Mouse (Mus musculus) WW6 (cell line): Measurements from ENCODE around the gene Nomo1.
A peak's percentile ranks its signal among the peaks of the same experiment; 100 is the strongest.

Source experiments
- DNase-seq: peaks from one replicate; pipeline ENCODE4 v3.0.0-alpha.2; 2013; ENCODE audit warnings: low read depth, low spot score

Nomo1 gene

DNA sequence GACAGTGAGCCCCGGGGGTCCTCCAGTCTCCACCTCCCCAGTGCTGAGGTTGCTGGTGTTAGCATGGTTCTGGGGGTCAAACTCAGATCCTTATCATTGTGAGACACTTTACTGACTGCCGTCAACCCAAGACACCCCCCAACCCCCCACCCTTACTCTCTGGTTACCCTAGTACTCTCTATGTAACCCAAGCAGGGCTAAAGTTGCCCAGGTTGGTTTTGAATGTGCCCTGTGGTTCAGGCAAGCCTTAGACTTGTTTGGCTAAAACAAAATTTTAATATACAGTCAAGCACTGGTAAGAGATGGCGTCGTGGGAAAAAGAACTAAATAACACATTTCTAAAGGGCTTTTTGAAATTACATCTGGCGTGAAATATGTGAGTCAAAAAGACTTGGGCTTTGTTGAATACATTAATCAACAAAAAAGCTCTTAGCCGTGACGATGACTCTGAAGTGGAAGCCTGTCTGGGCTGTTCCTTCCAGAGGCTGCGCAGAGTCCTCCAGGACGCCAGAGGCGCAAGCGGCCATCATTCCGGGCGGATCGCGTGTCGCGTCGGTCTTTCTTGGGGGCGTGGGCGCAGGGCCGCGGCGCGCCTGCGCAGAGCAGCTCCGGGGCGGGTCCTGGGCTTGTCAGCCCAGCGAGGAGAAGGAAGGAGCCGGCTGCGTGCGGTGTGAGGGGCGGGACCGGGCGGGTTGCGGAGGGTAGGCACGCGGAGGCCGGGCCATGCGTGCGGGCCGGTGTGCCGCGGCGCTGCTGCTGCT is at the start of gene Nomo1:
Nomo1 (plus strand) TSS at position 590 of the 761 bp plus-strand sequence.
- peak; percentile 92 for DNase-seq

DNA sequence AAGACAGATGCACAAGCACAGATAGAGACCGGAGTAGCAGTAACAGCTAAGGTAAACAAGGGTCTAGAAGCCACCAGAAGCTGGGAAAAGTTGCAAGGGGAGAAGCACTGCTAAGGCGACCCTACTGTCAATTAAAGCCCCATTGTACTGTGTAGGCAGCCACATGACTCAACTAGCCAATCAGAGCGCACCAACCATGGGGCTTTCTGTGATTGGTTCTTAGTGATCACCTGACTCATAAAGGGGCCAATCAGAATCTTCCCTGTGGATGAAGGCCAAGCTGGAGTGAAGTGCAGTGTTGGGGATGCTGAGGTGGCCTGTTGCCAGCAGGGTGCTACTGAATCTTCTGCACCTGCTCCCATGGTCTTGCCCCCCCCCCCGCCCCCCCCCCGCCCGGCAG is 46.6 kb upstream of the Nomo1 start:
- DNase-seq: peak; percentile 22

DNA sequence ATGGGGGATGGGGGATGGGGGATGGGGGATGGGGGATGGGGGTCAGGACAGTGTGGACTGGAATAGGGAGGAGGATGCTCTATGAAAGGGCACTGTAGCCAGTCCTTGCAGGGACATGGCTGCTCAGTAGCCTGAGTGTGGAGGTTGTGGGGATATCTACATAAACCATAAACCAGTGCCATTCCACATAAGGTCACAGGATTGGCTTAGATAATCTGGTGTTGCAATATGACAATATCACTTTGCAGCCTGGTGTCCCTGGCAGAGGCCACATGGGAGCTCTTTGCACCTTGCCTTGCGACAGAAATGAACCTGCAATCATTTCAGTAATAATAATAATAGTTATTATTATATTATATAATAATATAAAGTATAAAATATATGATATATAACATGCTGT is 45.2 kb upstream of the Nomo1 start:
- no peak for DNase-seq

DNA sequence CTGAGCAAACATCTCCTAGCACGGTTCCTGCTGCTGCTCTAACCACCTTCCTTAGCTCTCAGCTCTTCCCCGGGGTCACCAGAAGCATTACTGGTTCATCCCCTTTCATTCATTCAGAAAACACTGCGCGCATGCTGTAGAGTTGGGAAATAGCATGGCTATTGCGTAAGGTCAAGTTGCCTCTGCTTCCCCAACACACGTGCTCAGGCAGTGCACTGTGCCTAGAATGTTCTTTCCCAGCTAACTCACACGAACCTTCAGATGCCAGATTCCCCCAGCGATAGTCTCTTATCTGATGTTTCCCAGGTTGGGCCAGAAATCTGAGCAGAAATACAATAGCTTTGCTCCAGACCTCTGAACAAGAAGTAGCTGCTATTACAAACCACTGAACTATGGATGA is 41.0 kb upstream of the Nomo1 start:
- DNase-seq: no peak

DNA sequence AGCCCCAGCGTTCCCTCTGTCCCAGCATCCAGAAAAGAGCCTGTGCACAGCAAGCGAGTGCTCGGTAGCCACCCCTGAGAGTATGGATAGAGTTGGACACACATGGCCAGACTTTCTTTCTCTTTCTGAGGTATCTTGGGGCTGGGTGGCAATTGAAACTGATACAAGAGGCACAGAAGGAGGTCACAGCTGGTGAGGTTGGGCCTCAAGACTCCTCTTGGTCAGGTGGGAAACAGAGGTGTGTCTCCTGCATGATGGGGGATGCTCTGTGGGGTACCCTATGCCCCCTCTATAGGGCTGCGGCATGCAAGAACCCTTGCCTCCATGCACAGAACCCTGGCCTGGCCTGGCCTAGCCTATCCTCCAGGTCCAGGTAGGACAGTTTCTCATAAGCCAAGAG is 32.9 kb upstream of the Nomo1 start:
- DNase-seq: no peak

DNA sequence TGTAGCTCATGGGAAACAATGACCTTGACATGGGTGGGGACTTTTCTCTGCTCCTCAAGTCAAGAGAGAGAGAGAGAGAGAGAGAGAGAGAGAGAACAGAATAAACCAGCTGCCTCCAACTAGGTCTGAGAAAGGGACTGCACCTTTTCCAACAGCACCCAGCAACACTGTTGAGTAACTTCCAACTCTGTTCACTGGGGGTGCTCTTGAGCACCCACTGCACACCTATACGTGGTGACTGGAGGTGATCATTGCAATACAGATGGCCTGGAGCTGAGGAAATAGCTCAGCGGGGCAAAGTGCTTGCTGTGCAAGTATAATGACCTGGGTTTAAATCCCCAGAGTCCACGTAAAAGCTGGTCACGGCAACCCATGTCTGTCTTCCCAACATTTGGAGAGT is 30.8 kb upstream of the Nomo1 start:
- no peak for DNase-seq

DNA sequence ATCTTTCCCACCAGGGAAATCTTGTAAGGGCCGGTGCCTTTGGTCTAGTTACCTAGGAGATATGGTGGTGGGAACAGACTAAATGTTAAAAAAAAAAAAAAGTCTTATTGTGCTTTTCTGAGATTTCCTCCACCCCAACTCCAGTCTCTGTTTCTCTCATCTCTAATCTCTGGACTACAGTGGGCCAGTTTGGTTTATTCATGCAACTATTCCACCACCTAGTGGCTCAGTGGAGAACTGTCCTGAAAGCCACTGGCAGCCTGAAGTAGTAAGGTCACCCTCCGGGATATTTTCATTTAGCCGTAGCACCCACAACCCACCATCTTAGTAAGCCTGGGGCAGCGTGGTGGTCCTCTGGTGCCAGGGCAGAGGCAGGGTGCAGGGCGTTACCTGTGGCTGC is 23.9 kb upstream of the Nomo1 start:
- no peak for DNase-seq

DNA sequence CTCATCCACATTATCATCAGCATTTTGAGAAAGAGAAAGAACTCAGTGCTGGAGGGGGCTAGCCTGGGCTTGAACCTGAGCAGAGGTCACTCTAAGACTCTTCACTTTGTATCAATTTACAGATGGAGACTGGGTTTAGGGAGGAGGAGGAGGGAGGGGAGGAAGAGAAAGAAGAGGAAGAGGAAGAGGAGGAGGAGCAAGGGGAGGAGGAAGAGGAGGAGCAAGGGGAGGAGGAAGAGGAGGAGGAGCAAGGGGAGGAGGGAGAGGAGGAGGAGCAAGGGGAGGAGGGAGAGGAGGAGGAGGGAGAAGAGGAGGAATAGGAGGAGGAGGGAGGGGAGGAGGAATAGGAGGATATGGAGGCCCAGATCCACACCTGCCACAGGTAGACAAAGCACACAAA is 21.4 kb upstream of the Nomo1 start:
- DNase-seq: no peak

DNA sequence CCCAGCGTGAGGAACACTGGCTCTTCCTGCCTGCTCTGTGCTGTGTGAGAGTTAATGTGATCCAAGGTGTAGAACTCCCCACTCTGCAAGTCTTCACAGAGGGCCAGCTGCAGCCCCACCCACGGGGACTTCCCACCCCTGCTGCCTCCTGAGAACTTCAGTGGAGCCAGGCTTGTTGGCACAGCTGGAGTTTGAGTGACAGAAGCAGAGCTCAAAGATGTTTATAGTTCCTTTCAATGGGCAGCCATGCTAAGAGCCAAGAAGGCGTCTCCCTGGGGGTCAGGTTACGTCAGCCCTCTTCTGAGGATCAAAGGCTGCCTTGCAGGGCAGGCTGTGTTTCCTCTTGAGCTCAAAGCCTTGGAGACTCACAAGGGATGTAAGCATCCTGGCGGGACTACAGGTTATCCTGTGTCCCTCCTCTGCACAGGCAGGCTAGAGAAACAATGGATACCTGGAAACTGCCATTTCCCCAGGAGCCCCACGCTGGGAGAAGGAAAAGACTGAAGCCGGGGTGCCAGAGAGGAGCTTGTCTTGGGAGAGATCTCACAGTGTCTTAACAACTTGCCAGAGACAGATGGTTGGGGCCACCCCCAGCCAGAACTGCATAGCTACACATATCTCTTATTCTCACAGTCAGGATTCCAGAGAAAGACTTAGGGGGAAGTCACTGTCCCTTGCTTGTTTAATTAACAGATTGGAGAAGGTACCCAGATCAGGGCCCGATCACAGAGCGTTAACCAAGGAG is 20.1 kb upstream of the Nomo1 start:
- peak; percentile 46 for DNase-seq

DNA sequence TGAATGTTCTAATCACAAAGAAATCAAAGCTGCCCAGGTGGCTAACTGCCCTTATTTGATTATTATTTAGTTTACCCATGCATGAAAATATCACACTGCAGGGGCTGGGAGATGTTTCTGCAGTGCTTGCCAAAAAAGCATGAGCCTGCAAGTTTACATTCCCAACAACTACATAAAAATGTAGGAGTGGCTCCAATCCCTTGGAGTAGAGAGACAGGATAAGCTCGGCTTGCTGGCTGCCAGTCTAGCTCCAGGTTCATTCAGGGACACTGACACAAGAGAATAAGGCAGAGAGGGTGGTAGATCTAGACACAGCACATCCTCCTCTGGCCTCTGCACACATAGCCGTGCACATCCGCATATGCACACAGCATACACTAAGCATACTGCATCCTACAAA is 13.9 kb upstream of the Nomo1 start:
- DNase-seq: no peak

DNA sequence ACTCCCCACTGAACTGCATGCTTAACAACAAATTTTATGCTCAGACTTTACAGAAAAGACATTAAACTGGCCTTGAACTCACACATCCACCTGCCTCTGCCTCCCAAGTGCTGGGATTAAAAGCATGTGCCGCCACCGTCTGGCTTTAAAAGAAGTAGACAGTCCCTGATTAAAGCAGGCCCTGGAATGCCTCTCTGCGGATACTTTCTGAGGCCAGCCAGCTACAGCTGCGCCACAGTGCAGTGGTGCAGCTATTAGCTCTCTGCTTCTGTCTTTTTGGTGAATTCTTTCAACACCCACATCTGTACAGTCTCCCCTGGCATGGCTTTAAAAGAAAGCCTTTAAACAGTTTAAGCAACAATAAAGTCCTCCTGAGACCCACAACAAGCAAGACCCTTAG is 11.5 kb upstream of the Nomo1 start:
- DNase-seq: no peak

DNA sequence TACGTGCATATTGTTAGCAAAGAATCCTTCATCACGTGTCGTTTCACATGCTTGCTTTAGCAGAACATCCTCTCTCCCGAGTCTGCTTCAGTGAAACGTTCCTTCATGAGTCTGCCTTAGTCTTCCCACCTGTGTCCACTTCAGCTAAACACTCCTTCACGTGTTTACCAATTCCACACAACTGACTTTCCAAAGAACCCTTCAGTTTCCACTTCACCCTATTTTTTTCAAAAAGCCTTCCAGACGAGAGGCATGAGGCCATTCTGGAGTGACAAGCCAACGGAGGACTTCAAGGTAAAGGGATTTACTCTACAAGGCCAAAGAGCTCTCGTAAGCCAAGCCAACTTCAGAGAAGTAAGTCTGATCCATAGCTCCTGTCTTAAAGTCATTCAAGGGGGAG is 8.1 kb upstream of the Nomo1 start:
- no peak for DNase-seq

DNA sequence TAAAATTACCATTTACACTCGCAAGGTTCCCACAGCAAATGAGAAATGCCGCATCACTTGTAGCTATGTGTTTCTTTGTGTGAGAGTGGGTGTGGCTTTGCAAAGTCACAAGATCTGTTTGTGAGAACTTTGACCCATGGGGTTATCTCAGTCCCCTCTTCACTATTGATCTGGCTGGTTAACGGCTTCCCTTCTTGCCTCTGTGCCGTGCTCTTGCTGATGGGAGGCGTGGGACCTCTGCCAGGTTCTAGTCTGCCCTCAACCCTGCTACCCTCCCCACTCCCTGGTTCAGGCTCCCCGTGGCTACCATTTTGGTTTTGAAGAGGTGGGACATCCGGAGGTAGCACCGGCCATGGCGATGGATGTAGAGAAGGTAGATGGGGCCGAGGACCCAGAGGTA is 4.8 kb upstream of the Nomo1 start:
- DNase-seq: no peak

DNA sequence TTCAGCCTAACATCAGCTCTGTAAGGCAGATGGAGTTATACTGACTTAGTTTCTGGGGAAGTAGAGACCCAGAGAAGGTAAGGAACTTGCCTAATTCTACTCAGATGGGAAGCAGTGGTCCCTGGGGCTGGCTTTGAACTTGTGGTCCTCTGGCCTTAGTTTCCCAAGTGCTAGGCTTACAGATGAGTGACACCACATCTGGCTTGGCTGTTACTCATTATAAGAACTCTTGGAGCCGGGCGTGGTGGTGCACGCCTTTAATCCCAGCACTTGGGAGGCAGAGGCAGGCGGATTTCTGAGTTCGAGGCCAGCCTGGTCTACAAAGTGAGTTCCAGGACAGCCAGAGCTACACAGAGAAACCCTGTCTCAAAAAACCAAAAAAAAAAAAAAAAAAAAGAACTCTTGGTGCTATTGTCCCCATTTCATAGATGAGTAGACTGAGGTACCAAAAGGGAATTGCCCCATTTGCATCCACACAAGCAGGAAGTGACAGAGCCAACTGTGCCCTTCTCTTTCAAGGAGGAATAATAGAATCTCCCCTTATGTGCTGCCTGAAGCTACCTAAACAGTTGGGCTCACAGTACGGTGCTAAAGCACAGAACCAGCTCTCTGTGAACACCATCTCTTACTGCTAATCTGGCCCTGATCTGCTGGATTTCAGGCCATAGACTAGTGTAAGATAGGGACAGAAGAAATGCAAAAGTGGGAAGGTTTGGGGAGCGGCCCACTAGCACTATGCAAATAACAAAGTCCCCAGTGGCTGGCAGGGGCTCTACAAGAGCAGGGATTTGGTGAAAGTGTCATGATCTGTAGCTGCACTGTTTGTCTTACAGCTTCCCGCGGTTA is 4.0 kb upstream of the Nomo1 start:
- DNase-seq: no peak

DNA sequence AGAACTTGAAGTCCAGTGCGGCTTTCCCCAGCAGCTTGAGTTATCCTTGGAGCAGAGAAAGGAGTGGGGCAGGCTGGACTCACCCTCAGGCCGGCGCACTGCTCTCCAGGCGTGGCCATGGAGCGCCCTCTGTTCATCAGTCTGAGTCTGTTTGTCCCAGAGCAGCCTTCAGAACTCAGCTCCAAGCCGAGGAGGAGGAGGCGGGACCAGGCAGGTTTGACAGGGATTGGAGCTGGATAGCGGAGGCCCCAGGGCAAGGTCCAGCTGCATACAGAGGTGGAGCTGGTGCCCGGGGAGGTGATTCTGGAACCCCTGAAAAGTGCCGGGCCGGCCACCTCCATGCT is 3.4 kb upstream of the Nomo1 start, which contains the start of gene Abcc6:
Abcc6 (minus strand) TSS at position 158 of the 344 bp plus-strand sequence.
- DNase-seq: no peak

DNA sequence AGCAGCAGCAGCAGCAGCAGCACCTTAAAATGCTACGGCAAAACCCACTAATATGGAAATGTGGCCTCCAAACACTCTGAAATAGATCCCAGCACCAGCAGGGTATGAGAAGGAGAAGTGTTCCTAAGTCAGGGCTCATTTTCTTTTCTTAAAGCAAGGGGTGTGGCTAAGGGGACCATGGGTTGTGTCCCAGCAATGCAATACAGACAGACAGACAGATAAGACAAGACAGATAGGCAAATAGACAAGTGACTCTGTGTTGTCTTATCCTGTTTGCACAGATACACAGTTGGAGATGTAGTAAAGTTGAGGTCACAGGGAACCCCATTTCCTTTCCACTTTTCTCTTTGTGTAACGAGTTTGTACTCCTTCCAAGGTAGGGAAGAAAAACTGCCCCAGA is 2.4 kb upstream of the Nomo1 start:
- no peak for DNase-seq

DNA sequence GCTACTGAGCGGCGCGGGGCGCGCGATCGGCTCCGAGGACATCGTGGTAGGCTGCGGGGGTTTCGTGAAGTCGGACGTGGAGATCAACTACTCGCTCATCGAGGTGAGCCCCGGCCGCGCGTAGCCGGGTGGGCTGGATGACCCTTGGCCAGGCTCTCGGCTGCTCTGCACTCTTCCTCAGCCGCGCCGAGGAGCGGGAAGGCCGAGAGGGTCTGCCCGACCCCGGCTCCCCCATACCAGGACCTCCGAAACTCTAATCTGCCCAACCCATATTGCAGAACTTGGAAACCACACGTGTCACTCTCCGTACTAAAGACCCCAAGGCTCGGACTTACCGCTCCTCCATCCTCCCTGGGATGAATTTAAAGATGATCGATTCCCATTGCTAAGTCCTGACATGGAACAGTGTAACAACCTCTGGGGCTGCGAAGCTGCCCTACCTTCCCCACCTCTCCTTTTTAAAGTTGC is 406 bp downstream of the Nomo1 start:
- DNase-seq: no peak

DNA sequence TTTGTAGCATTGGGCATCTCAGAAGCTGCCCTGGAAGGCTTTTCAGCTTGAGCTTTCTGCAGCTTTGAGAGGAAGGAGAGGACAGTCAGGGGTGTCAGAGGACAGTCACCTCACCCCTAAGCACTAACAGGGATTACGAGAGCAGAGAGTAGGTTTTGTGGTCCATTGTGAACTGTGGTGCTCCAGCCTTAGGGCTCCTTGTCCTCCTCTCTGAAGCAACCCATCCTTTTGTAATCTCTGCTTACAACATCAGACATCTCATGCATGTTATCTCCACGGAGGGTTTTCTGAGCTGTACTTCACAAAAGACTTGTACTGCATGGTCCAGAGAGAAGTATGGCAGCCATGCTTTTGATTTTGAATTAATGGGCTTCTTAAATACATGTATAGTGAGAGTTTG is 1.5 kb downstream of the Nomo1 start:
- no peak for DNase-seq

DNA sequence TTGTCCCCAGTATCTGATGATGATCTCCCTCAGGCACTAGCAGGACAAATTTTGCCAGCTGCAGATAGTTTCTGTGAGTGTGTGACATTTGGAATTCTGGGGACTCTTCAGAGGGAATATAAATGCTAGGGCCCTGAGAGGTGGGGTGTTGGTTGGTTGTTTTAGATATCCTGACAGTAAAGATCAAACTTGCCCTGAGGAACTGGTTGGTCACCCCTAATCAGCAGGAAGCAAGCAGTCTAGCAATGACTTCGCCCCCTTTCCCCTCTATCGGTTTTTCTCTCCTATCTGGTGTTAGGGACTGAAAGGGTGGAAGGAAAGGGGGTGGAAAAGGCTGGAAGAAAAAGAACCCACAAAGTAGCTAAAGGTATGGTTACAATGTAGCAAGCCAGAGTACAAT is 2.0 kb downstream of the Nomo1 start:
- no peak for DNase-seq

DNA sequence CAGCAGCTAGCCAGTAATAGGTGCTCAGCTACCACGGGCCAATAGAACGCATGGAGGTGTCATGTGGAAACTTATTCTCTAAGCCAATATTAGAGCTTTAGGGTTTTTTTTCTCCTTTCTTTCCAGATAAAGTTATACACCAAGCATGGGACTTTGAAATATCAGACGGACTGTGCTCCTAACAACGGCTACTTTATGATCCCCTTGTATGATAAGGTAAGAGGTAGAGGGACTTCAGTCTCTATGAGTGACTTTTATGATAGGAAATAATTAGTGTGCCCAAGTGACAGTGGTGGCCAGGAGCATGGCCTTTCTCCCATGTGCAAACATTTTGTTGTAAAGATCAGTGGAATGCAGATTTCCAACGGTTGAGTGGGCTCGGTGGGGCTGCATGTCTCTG is 3.9 kb downstream of the Nomo1 start:
- DNase-seq: no peak

DNA sequence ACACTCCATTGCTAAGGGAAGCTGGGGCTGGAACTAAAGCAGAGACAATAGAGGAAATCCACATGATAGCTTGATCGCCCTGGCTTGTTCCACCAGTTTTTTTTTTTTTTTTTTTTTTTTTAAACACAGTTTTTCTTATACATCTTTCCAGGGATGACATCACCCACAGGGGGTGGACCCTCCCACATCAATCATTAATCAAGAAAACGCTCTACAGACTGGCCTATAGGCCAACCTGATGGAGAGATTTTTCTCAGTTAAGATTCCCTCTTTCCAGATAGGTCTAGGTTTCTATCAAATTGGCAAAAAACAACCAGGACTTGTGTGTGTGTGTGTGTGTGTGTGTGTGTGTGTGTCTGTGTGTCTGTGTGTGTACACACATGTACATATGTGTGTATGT is 6.4 kb downstream of the Nomo1 start:
- no peak for DNase-seq

DNA sequence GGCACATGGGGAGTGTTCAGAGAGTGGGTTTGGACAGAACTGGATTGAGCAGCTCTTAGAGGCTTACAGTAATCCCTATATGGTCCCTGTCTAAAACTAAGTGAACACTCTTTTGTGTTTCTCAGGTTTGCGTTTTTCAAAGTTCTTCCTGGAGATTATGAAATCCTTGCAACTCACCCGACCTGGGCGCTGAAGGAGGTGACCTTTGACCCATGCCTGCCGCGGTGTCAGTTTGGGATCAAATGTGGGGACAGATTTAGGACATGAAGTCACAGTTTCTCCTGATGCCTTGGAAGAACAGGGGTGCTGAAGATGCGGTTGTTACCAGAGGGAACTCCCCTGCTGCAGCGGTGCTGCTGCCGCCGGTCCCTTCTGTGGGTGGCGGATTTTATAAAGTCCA is 10.6 kb downstream of the Nomo1 start:
- DNase-seq: no peak
